Mouse (Mus musculus) hindbrain, embryonic 16.5 days (tissue): ENCODE data around the gene Epha2. TPM values are rescaled to one million over a fixed set of nuclear protein-coding genes. Genes with fewer than 3 reads are reported as not detected.

Experiments used
- ATAC-seq: fragments of 200-750 bp; cut with Nextera tagmentation; 2 replicates; pipeline ENCODE4 v1.8.0; 2017; ENCODE audit warnings: moderate TSS enrichment, moderate library complexity
- H3K27ac ChIP-seq: fragments of 300-500 bp; sonication (generic); 2 replicates; pipeline ENCODE4 v1.5.1; 2014; ENCODE audit warnings: low read depth, mild to moderate bottlenecking, control low read depth, low read length, moderate library complexity
- H3K27me3 ChIP-seq: fragments of 300-500 bp; sonication (generic); replicated peaks from 2 replicates; pipeline ENCODE4 v1.6.1; 2014; ENCODE audit warnings: low read length; ENCODE audit not compliant: control insufficient read depth, insufficient read depth
- H3K36me3 ChIP-seq: fragments of 300-500 bp; sonication (generic); 2 replicates; pipeline ENCODE4 v1.6.1; 2014; ENCODE audit warnings: mild to moderate bottlenecking, low read length, moderate library complexity, mixed read lengths; ENCODE audit not compliant: control insufficient read depth, insufficient read depth
- H3K4me1 ChIP-seq: fragments of 300-500 bp; sonication (generic); 2 replicates; pipeline ENCODE4 v1.6.1; 2014; ENCODE audit warnings: low read depth, low read length; ENCODE audit not compliant: control insufficient read depth, insufficient read depth
- H3K4me2 ChIP-seq: fragments of 300-500 bp; sonication (generic); 2 replicates; pipeline ENCODE4 v1.6.1; 2014; ENCODE audit warnings: mild to moderate bottlenecking, low read length, control low read depth, moderate library complexity
- H3K4me3 ChIP-seq: fragments of 300-500 bp; sonication (generic); 2 replicates; pipeline ENCODE4 v1.5.1; 2014; ENCODE audit warnings: mild to moderate bottlenecking, low read length, control low read depth, moderate library complexity
- H3K9ac ChIP-seq: fragments of 300-500 bp; sonication (generic); 2 replicates; pipeline ENCODE4 v1.6.1; 2014; ENCODE audit warnings: low read depth, mild to moderate bottlenecking, control low read depth, low read length, moderate library complexity
- H3K9me3 ChIP-seq: fragments of 300-500 bp; sonication (generic); 2 replicates; pipeline ENCODE4 v1.6.1; 2014; ENCODE audit warnings: mild to moderate bottlenecking, low read length, moderate library complexity; ENCODE audit not compliant: control insufficient read depth
- WGBS: fragments of 180-500 bp; shearing (Covaris S2); extraction: QIAGEN DNeasy Blood & Tissue Kit; methylation state at CpG from one replicate; pipeline ENCODE4 v1.1.7; 2014; 5-methylcytosine and 5-hydroxymethylcytosine counted together
- polyA plus RNA-seq: library from polyadenylated mRNA; unstranded; fragments of >200 nt; fragmentation: Nextera tagmentation; extraction: Ambion mirVana; gene quantifications from 2 replicates; pipeline ENCODE4 v1.2.1, GENCODE M21; 2015

The Epha2 gene
- polyA plus RNA-seq, 1 experiment from 2014 or later, result 1.1 TPM

DNA sequence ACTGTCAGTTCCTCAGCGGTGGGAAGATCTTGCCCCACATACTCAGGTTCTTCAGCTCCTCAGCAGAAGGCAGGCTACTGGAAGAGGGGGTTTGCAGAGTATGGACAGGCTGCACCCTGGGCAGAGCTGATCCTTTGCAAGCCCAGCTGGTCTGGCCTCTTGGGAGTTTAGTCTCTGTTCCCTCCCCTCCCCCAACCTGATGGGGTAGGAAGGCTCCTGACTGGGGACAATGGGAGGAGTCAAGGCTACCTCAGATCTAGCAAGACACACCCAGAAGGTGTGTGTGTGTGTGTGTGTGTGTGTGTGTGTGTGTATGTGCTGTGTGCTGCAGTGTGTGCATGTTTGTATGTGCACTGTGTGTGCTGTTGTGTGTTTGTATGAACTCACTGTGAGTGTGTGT, 37.8 kb downstream of the Epha2 start:
- Histone ChIP-seq H3K9ac (no peak overlapping the region), H3K36me3 (no peaks in the 10 kb centered on the region), H3K4me2 (no peak overlapping the region), H3K4me1 (peaks cover 13% of the 10 kb centered on the region; the same call in 1 of the 2 replicates), H3K27me3 (no peaks in the 10 kb centered on the region; the same call in 1 of the 2 replicates), H3K27ac (no peak overlapping the region), H3K9me3 (no peaks in the 10 kb centered on the region), H3K4me3 (no peak overlapping the region)
- ATAC-seq, result no peak
- WGBS, result 15% methylated on average over 1 of the region's 1 CpGs

DNA sequence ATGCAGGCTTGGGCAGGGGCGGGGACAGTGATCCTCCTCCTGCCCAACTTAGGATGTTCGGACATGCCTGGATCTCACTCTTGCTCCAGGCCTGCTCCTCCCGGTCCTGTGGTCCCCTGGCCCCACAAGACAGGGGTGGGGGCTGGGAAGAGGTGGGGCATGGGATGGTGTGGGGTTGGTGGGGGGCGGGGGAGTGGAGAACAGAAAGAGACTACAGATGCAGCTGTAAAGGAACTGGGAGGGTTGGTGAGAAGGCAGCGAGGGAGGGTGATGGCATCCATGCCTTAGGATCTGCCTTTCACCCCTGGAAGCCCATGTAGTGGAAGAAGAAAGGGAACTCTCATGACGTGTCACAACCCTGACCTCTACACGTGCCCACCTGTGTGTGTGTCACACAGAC, 40.4 kb downstream of the Epha2 start:
- Histone ChIP-seq H3K4me2 (no peak overlapping the region), H3K4me1 (peaks cover 4% of the 10 kb centered on the region; the same call in 1 of the 2 replicates), H3K4me3 (no peak overlapping the region), H3K27ac (no peak overlapping the region), H3K36me3 (no peaks in the 10 kb centered on the region), H3K9ac (no peak overlapping the region), H3K9me3 (no peaks in the 10 kb centered on the region), H3K27me3 (no peaks in the 10 kb centered on the region; the same call in 1 of the 2 replicates)
- WGBS, result 65% methylated on average over 7 of the region's 7 CpGs
- ATAC-seq, result no peak

DNA sequence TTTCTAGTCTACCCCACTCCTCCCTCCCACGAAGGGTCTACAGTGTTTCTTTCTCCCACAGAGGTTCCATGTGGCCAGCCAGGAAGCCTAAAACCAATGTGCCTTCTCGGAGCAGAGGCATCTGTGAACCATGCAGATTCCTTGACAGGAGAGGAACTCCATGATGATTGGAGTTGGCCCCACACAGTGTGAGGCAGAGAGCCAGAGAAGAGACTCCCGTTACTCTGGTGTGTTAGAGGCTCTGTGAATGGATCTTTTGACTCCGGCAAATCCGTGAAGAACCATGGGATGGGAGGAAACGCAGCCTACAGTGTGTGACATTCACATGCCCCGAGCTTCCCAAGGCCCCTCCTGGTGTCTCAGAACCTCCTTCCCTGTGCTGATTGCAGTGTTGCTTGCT, 42.5 kb downstream of the Epha2 start:
- ATAC-seq, result 0 out of 2 replicates have a peak, but pooled peaks have one; percentile 40
- no peaks in the 10 kb centered on the region for H3K9me3 ChIP-seq
- no peaks in the 10 kb centered on the region for H3K4me1 ChIP-seq
- H3K4me3 ChIP-seq, result no peak overlapping the region
- H3K27me3 ChIP-seq, result no peaks in the 10 kb centered on the region; the same call in 1 of the 2 replicates
- WGBS, result 56% methylated on average over 7 of the region's 7 CpGs
- H3K27ac ChIP-seq, result no peak overlapping the region
- no peaks in the 10 kb centered on the region for H3K36me3 ChIP-seq
- H3K9ac ChIP-seq, result no peak overlapping the region
- H3K4me2 ChIP-seq, result no peak overlapping the region

DNA sequence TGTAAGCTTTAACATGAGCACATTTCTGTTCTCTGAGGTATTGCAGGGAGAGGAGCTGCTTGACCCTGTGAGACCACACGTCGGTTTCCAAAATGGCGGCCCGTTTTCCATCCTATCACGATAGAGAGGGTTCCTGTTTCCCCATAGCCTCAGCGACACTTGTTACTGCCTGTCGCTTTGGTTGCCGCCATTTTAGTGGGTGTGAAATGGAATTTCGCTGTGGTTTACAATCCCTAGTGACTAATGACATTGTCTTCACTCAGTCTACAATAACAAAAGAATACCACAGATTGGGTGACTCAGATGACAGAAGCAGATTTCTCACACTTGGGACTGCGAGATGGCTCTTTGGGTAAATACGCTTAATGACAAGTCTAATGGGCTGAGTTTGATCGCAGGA, 44.2 kb downstream of the Epha2 start:
- H3K9ac ChIP-seq, result no peak overlapping the region

DNA sequence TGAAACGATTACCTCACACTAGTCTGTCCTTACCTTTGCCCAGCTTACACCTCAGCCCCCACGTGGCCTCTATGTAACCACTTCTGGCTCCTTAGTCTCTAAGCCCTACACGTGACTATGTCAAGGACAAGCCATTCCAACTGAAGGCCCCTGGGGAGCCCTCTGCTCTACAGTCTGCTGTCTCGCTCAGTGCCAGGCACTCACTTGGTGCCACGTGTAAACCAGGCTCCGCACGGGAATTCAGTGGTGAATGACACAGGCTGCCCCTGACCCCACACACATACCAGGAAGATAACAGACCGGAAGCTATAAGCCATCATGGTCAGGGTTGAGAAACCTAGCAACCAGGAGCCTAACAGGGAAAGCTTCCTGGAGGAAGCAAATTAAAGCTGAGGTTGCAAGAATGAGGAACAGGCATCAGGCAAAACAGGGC, 46.3 kb downstream of the Epha2 start:
- no peaks in the 10 kb centered on the region for H3K36me3 ChIP-seq
- H3K27ac ChIP-seq, result no peak overlapping the region
- H3K4me1 ChIP-seq, result no peaks in the 10 kb centered on the region
- no peak overlapping the region for H3K4me3 ChIP-seq
- H3K27me3 ChIP-seq, result no peaks in the 10 kb centered on the region
- H3K9me3 ChIP-seq, result no peaks in the 10 kb centered on the region
- 54% methylated on average over 8 of the region's 8 CpGs for WGBS
- H3K4me2 ChIP-seq, result no peak overlapping the region
- H3K9ac ChIP-seq, result no peak overlapping the region
- ATAC-seq, result no peak

More for the DNA sequence above, 44.2 kb downstream of the Epha2 start:
- WGBS, result 95% methylated on average over 12 of the region's 12 CpGs
- Histone ChIP-seq H3K36me3 (no peaks in the 10 kb centered on the region), H3K4me1 (no peaks in the 10 kb centered on the region), H3K9me3 (no peaks in the 10 kb centered on the region), H3K4me2 (no peak overlapping the region), H3K27me3 (no peaks in the 10 kb centered on the region; the same call in 1 of the 2 replicates), H3K4me3 (no peak overlapping the region), H3K27ac (no peak overlapping the region)
- no peak for ATAC-seq

DNA sequence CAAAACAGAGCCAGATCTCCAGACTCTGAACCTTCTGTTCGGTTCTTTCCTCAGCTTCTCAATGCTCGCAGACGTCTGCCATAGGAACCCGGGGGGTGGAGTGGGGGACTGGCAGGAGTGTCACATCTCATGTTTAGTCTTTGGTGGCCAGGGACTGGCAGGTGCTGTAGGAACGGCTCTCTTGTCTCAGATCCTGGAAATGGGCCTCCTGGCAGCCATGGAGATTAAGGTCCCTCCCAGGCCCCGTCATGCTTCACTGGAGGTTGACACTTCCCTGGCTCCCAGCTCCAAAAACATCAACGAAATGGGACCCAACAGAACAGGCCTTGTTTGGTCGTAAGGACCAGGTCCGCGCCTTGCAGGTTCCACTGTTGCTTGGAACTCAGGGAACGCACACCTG, 47.6 kb downstream of the Epha2 start:
- 66% methylated on average over 11 of the region's 11 CpGs for WGBS
- no peaks in the 10 kb centered on the region for H3K9me3 ChIP-seq
- H3K4me2 ChIP-seq, result no peak overlapping the region
- H3K36me3 ChIP-seq, result no peaks in the 10 kb centered on the region
- no peaks in the 10 kb centered on the region for H3K27me3 ChIP-seq
- no peak overlapping the region for H3K27ac ChIP-seq
- ATAC-seq, result no peak
- no peaks in the 10 kb centered on the region for H3K4me1 ChIP-seq
- no peak overlapping the region for H3K4me3 ChIP-seq
- no peak overlapping the region for H3K9ac ChIP-seq

DNA sequence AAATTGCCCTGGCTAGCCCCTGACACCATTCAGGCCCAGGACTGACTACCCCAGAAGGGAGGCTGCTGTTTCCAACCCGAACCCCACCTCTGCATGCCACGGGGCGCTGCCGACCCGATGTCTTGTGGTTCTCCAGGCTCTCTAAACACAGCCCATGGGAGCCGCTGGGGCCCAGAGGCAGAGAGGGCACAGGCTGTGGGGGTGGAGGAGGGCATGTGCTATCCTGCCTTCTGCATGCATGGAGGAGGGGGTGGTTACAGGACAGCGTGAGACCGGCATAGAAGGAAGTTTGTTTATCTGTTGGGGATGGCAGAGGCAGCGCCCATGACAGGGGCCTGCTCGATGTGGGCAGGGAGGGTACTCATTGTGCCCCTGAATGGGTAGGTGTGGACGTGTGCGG, 49.0 kb downstream of the Epha2 start:
- H3K4me3 ChIP-seq, result no peak overlapping the region
- H3K9ac ChIP-seq, result no peak overlapping the region
- H3K36me3 ChIP-seq, result no peaks in the 10 kb centered on the region
- H3K9me3 ChIP-seq, result no peaks in the 10 kb centered on the region
- H3K4me1 ChIP-seq, result no peaks in the 10 kb centered on the region
- WGBS, result 87% methylated on average over 12 of the region's 12 CpGs
- no peaks in the 10 kb centered on the region for H3K27me3 ChIP-seq
- ATAC-seq, result no peak
- no peak overlapping the region for H3K27ac ChIP-seq
- H3K4me2 ChIP-seq, result no peak overlapping the region

DNA sequence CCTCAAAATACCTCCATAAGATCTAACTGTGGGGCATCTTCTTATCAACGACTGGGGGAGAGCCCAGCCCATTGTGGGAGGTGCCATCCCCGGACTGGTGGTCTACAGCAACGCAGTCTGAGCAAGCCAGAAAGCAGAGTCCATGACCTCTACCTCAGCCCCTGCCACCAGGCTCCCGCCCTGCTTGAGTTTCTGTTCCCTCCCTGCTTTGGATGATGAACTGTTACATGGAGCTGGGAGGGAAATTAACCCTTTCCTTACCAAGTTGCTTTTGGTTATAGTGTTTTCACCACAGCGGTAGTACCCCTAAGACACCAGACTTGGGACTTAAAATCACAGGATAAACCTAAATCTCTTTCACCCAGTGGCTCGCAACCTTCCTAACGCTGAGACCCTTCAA, 50.9 kb downstream of the Epha2 start:
- H3K9me3 ChIP-seq, result no peaks in the 10 kb centered on the region
- H3K4me1 ChIP-seq, result no peaks in the 10 kb centered on the region
- no peaks in the 10 kb centered on the region for H3K27me3 ChIP-seq
- no peak overlapping the region for H3K4me3 ChIP-seq
- no peaks in the 10 kb centered on the region for H3K36me3 ChIP-seq
- 60% methylated on average over 7 of the region's 7 CpGs for WGBS
- no peak overlapping the region for H3K27ac ChIP-seq
- no peak overlapping the region for H3K4me2 ChIP-seq
- no peak for ATAC-seq
- H3K9ac ChIP-seq, result no peak overlapping the region

DNA sequence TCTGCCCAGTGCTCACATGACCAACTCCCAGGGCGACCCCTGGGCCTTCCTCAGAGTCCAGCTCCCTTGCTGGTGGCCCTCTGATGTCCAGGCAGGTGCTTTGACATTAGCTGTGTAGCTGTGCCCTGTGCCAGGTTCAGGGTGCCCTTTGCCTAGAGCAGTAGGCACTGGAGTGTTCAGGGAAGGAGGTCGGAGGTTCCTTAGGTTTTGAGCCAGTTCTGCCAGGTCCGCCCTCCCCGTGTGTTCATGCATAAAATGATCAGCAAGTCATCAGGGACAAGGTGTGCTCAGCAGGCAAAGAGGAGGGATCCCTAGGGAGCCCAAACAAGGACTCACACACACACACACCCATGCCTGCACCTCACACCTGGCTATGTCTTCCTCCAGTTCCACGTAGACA, 51.9 kb downstream of the Epha2 start:
- H3K4me1 ChIP-seq, result no peaks in the 10 kb centered on the region
- 81% methylated on average over 5 of the region's 5 CpGs for WGBS
- no peak overlapping the region for H3K9ac ChIP-seq
- H3K4me2 ChIP-seq, result no peak overlapping the region
- no peak overlapping the region for H3K4me3 ChIP-seq
- H3K9me3 ChIP-seq, result no peaks in the 10 kb centered on the region
- H3K27ac ChIP-seq, result no peak overlapping the region
- ATAC-seq, result no peak
- H3K27me3 ChIP-seq, result no peaks in the 10 kb centered on the region
- H3K36me3 ChIP-seq, result no peaks in the 10 kb centered on the region

DNA sequence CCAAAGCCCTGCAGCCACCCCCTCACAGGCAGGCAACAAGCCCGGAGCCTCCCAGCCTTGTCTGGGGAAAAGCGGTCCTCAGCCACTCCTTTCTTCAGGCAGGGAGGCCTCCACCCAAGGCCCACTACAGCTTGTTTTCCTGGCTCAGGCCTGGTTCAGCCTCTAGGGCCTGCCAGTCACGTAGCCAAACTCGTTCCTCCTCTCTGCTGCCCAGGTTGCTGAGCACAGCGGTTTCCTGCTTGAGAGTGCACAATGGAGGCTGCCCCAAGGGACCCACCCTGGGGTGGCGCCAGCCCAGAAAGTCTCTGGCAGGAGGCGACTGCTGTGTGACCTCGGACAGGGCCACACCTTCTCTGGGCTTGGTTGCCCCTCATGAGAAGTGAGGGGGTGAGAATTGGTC, 52.8 kb downstream of the Epha2 start:
- 66% methylated on average over 8 of the region's 8 CpGs for WGBS
- H3K9ac ChIP-seq, result no peak overlapping the region
- ATAC-seq, result no peak

More for the DNA sequence above, 52.8 kb downstream of the Epha2 start:
- Histone ChIP-seq H3K4me3 (no peak overlapping the region), H3K27me3 (no peaks in the 10 kb centered on the region), H3K36me3 (no peaks in the 10 kb centered on the region), H3K4me2 (no peak overlapping the region), H3K4me1 (no peaks in the 10 kb centered on the region), H3K27ac (no peak overlapping the region), H3K9me3 (no peaks in the 10 kb centered on the region)
